Mouse (Mus musculus) gastrocnemius, postnatal 25 days (tissue): ENCODE measurements at regions not wholly inside any gene's neighbourhood (a gene's known extent, or its start where the extent isn't known, plus 50 kb on each side); places are given as distances from the start of the nearest gene placed in this dataset.

Experiments used
- DNase-seq: peaks from one replicate; pipeline ENCODE4 v3.0.0; 2022

- no peak for DNase-seq
Measured at GRCm38 (mm10) chr19:26051478-26052215, 379.4 kb downstream of the Dmrt2 start.

GRCm38 (mm10) chr19:26059668-26060067, 387.5 kb downstream of the Dmrt2 start:
- DNase-seq, result peak; percentile 24

GRCm38 (mm10) chr19:26068553-26068952, 396.3 kb downstream of the Dmrt2 start:
- DNase-seq, result no peak

- DNase-seq, result no peak
Measured at GRCm38 (mm10) chr19:26069908-26070307, 397.7 kb downstream of the Dmrt2 start.

GRCm38 (mm10) chr19:26088318-26088717, 416.1 kb downstream of the Dmrt2 start:
- no peak for DNase-seq

GRCm38 (mm10) chr19:26091386-26091785, 419.2 kb downstream of the Dmrt2 start:
- DNase-seq, result no peak

- no peak for DNase-seq
Measured at GRCm38 (mm10) chr19:26093844-26094243, 421.6 kb downstream of the Dmrt2 start.

- no peak for DNase-seq
Measured at GRCm38 (mm10) chr19:26114326-26114725, 442.1 kb downstream of the Dmrt2 start.

GRCm38 (mm10) chr19:26128423-26128822, 456.2 kb downstream of the Dmrt2 start:
- no peak for DNase-seq

GRCm38 (mm10) chr19:26134385-26134784, 462.2 kb downstream of the Dmrt2 start:
- DNase-seq, result no peak

- no peak for DNase-seq
Measured at GRCm38 (mm10) chr19:26135398-26136104, 463.3 kb downstream of the Dmrt2 start.

GRCm38 (mm10) chr19:26140647-26141046, 464.2 kb upstream of the Smarca2 start:
- DNase-seq, result no peak

- DNase-seq, result no peak
Measured at GRCm38 (mm10) chr19:26143539-26143938, 461.3 kb upstream of the Smarca2 start.

GRCm38 (mm10) chr19:26151216-26151615, 453.6 kb upstream of the Smarca2 start:
- no peak for DNase-seq

- DNase-seq, result no peak
Measured at GRCm38 (mm10) chr19:26164993-26165392, 439.9 kb upstream of the Smarca2 start.

GRCm38 (mm10) chr19:26181774-26182173, 423.1 kb upstream of the Smarca2 start:
- DNase-seq, result peak; percentile 6

- DNase-seq, result no peak
Measured at GRCm38 (mm10) chr19:26185012-26185411, 419.8 kb upstream of the Smarca2 start.

GRCm38 (mm10) chr19:26190803-26191202, 414.0 kb upstream of the Smarca2 start:
- DNase-seq, result no peak

GRCm38 (mm10) chr19:26193664-26194063, 411.2 kb upstream of the Smarca2 start:
- DNase-seq, result no peak

GRCm38 (mm10) chr19:26208760-26209159, 396.1 kb upstream of the Smarca2 start:
- no peak for DNase-seq

GRCm38 (mm10) chr19:26234539-26234938, 370.3 kb upstream of the Smarca2 start:
- no peak for DNase-seq

GRCm38 (mm10) chr19:26244067-26244466, 360.8 kb upstream of the Smarca2 start:
- no peak for DNase-seq

GRCm38 (mm10) chr19:26249751-26250150, 355.1 kb upstream of the Smarca2 start:
- DNase-seq, result no peak

GRCm38 (mm10) chr19:26258677-26259076, 346.2 kb upstream of the Smarca2 start:
- no peak for DNase-seq
